Mouse (Mus musculus) hindbrain, embryonic 13.5 days (tissue): ENCODE data around the gene 1700030J22Rik. TPM values are rescaled to one million over a fixed set of nuclear protein-coding genes. Genes with fewer than 3 reads are reported as not detected.

Experiments
- ATAC-seq: fragments of 200-750 bp; cut with Nextera tagmentation; 2 replicates; pipeline ENCODE4 v1.8.0; 2017; ENCODE audit warnings: moderate TSS enrichment; ENCODE audit not compliant: low FRiP score
- H3K27ac ChIP-seq: fragments of 300-500 bp; sonication (generic); 2 replicates; pipeline ENCODE4 v1.5.1; 2015; ENCODE audit warnings: inconsistent platforms, mild to moderate bottlenecking, moderate library complexity
- H3K27me3 ChIP-seq: fragments of 300-500 bp; sonication (generic); 2 replicates; pipeline ENCODE4 v1.6.1; 2015; ENCODE audit warnings: mild to moderate bottlenecking, inconsistent platforms
- H3K36me3 ChIP-seq: fragments of 300-500 bp; sonication (generic); 2 replicates; pipeline ENCODE4 v1.6.1; 2015; ENCODE audit warnings: mild to moderate bottlenecking, inconsistent platforms
- H3K4me1 ChIP-seq: fragments of 300-500 bp; sonication (generic); replicated peaks from 2 replicates; pipeline ENCODE4 v1.6.1; 2015; ENCODE audit warnings: inconsistent platforms
- H3K4me2 ChIP-seq: fragments of 300-500 bp; sonication (generic); 2 replicates; pipeline ENCODE4 v1.6.1; 2015; ENCODE audit warnings: inconsistent platforms, mild to moderate bottlenecking, moderate library complexity
- H3K4me3 ChIP-seq: fragments of 300-500 bp; sonication (generic); 2 replicates; pipeline ENCODE4 v1.5.1; 2015; ENCODE audit warnings: mild to moderate bottlenecking, inconsistent platforms
- H3K9ac ChIP-seq: fragments of 300-500 bp; sonication (generic); 2 replicates; pipeline ENCODE4 v1.6.1; 2015; ENCODE audit warnings: mild to moderate bottlenecking, inconsistent platforms
- H3K9me3 ChIP-seq: fragments of 300-500 bp; sonication (generic); 2 replicates; pipeline ENCODE4 v1.6.1; 2016; ENCODE audit warnings: inconsistent platforms
- WGBS: fragments of 180-500 bp; shearing (Covaris S2); methylation state at CpG from one replicate; pipeline ENCODE4 v1.1.7; 2015; 5-methylcytosine and 5-hydroxymethylcytosine counted together
- polyA plus RNA-seq: library from polyadenylated mRNA; unstranded; fragments of >200 nt; fragmentation: Nextera tagmentation; extraction: Ambion mirVana; gene quantifications from 2 replicates; pipeline ENCODE4 v1.2.1, GENCODE M21; 2015

1700030J22Rik gene
- polyA plus RNA-seq, 1 experiment from 2014 or later, result 7.5 TPM

- Histone ChIP-seq H3K9ac (0 out of 2 replicates have a peak overlapping the region, but pooled peaks have one; percentile 49), H3K27me3 (no peaks in the 10 kb centered on the region), H3K9me3 (no peaks in the 10 kb centered on the region), H3K4me3 (no peak overlapping the region), H3K4me2 (no peak overlapping the region), H3K4me1 (peaks cover 27% of the 10 kb centered on the region), H3K36me3 (no peaks in the 10 kb centered on the region; the same call in 1 of the 2 replicates), H3K27ac (no peak overlapping the region)
- ATAC-seq, result no peak
- WGBS, result 91% methylated on average over 6 of the region's 6 CpGs
Measured at GRCm38 (mm10) chr8:116946851-116947250, 31.9 kb downstream of the 1700030J22Rik start.

GRCm38 (mm10) chr8:116946268-116946838 is 32.4 kb downstream of the 1700030J22Rik start:
- Histone ChIP-seq H3K36me3 (no peaks in the 10 kb centered on the region; the same call in 1 of the 2 replicates), H3K27ac (peak overlapping the region; percentile 44; the same call in 1 of the 2 replicates), H3K4me1 (peaks cover 27% of the 10 kb centered on the region), H3K4me2 (no peak overlapping the region), H3K4me3 (no peak overlapping the region), H3K9me3 (no peaks in the 10 kb centered on the region), H3K9ac (peak overlapping the region; percentile 49), H3K27me3 (no peaks in the 10 kb centered on the region)
- WGBS, result 85% methylated on average over 21 of the region's 21 CpGs
- ATAC-seq, result no peak

GRCm38 (mm10) chr8:116945169-116945910 is 33.4 kb downstream of the 1700030J22Rik start:
- H3K36me3 ChIP-seq, result no peaks in the 10 kb centered on the region; the same call in 1 of the 2 replicates
- H3K4me1 ChIP-seq, result peaks cover 27% of the 10 kb centered on the region
- no peak overlapping the region for H3K4me3 ChIP-seq
- H3K9ac ChIP-seq, result 0 out of 2 replicates have a peak overlapping the region, but pooled peaks have one; percentile 93
- no peak for ATAC-seq
- H3K9me3 ChIP-seq, result no peaks in the 10 kb centered on the region
- WGBS, result 91% methylated on average over 9 of the region's 9 CpGs
- H3K27me3 ChIP-seq, result no peaks in the 10 kb centered on the region
- no peak overlapping the region for H3K4me2 ChIP-seq
- no peak overlapping the region for H3K27ac ChIP-seq

- Histone ChIP-seq H3K4me2 (peak overlapping the region; percentile 95), H3K9ac (peak overlapping the region; percentile 93), H3K27ac (no peak overlapping the region), H3K9me3 (no peaks in the 10 kb centered on the region), H3K27me3 (no peaks in the 10 kb centered on the region), H3K36me3 (no peaks in the 10 kb centered on the region; the same call in 1 of the 2 replicates), H3K4me1 (peaks cover 27% of the 10 kb centered on the region), H3K4me3 (peak overlapping the region; percentile 98)
- WGBS, result 12% methylated on average over 4 of the region's 4 CpGs
- no peak for ATAC-seq
Measured at GRCm38 (mm10) chr8:116944385-116944696, 34.4 kb downstream of the 1700030J22Rik start.

GRCm38 (mm10) chr8:116943555-116944384 is 35.0 kb downstream of the 1700030J22Rik start:
- under 1% methylated on average over 62 of the region's 62 CpGs for WGBS
- Histone ChIP-seq H3K27ac (peak overlapping the region; percentile 79), H3K27me3 (no peaks in the 10 kb centered on the region), H3K9ac (peak overlapping the region; percentile 93), H3K4me2 (peak overlapping the region; percentile 95), H3K9me3 (no peaks in the 10 kb centered on the region), H3K4me3 (peak overlapping the region; percentile 98), H3K4me1 (peaks cover 27% of the 10 kb centered on the region), H3K36me3 (no peaks in the 10 kb centered on the region; the same call in 1 of the 2 replicates)
- ATAC-seq, result peak; percentile 83

GRCm38 (mm10) chr8:116943161-116943554 is 35.6 kb downstream of the 1700030J22Rik start, which contains the start of gene Atmin:
Gene Atmin (plus strand): TSS chr8:116943393.
- Histone ChIP-seq H3K36me3 (no peaks in the 10 kb centered on the region; the same call in 1 of the 2 replicates), H3K4me1 (peaks cover 27% of the 10 kb centered on the region), H3K27me3 (no peaks in the 10 kb centered on the region), H3K27ac (peak within 1 kb of the TSS; percentile 79), H3K4me2 (peak within 1 kb of the TSS; percentile 95), H3K9me3 (no peaks in the 10 kb centered on the region), H3K9ac (peak within 1 kb of the TSS; percentile 93), H3K4me3 (peak within 1 kb of the TSS; percentile 98)
- ATAC-seq, result peak; percentile 88
- WGBS, result 0% methylated on average over 28 of the region's 46 CpGs

- Histone ChIP-seq H3K36me3 (no peaks in the 10 kb centered on the region), H3K4me2 (0 out of 2 replicates have a peak overlapping the region, but pooled peaks have one; percentile 26), H3K27me3 (no peaks in the 10 kb centered on the region), H3K4me1 (peaks cover 27% of the 10 kb centered on the region), H3K4me3 (peak overlapping the region; percentile 98; the same call in 1 of the 2 replicates), H3K9me3 (no peaks in the 10 kb centered on the region), H3K9ac (no peak overlapping the region), H3K27ac (no peak overlapping the region)
- ATAC-seq, result no peak
- WGBS, result 82% methylated on average over 12 of the region's 12 CpGs
Measured at GRCm38 (mm10) chr8:116942284-116943058, 36.3 kb downstream of the 1700030J22Rik start.

- Histone ChIP-seq H3K27me3 (no peaks in the 10 kb centered on the region), H3K4me1 (no peaks in the 10 kb centered on the region), H3K4me2 (no peak overlapping the region), H3K4me3 (no peak overlapping the region), H3K9ac (no peak overlapping the region), H3K27ac (no peak overlapping the region), H3K36me3 (peaks cover 24% of the 10 kb centered on the region), H3K9me3 (no peaks in the 10 kb centered on the region)
- ATAC-seq, result no peak
- 29% methylated on average over 6 of the region's 6 CpGs for WGBS
Measured at GRCm38 (mm10) chr8:116935506-116935905, 43.3 kb downstream of the 1700030J22Rik start.

- Histone ChIP-seq H3K4me2 (no peak overlapping the region), H3K4me1 (no peaks in the 10 kb centered on the region), H3K4me3 (no peak overlapping the region), H3K9me3 (no peaks in the 10 kb centered on the region), H3K27ac (no peak overlapping the region), H3K36me3 (peaks cover 24% of the 10 kb centered on the region), H3K9ac (no peak overlapping the region), H3K27me3 (no peaks in the 10 kb centered on the region)
- WGBS, result 90% methylated on average over 4 of the region's 4 CpGs
- no peak for ATAC-seq
Measured at GRCm38 (mm10) chr8:116934976-116935375, 43.8 kb downstream of the 1700030J22Rik start.

- Histone ChIP-seq H3K27me3 (no peaks in the 10 kb centered on the region), H3K27ac (no peak overlapping the region), H3K4me2 (no peak overlapping the region), H3K9me3 (no peaks in the 10 kb centered on the region), H3K9ac (no peak overlapping the region), H3K36me3 (peaks cover 26% of the 10 kb centered on the region), H3K4me1 (no peaks in the 10 kb centered on the region), H3K4me3 (no peak overlapping the region)
- 94% methylated on average over 5 of the region's 5 CpGs for WGBS
- ATAC-seq, result no peak
Measured at GRCm38 (mm10) chr8:116928588-116928987, 50.2 kb downstream of the 1700030J22Rik start.

GRCm38 (mm10) chr8:116927880-116928279 is 50.9 kb downstream of the 1700030J22Rik start:
- no peaks in the 10 kb centered on the region for H3K9me3 ChIP-seq
- WGBS, result 90% methylated on average over 9 of the region's 9 CpGs
- peaks cover 23% of the 10 kb centered on the region for H3K36me3 ChIP-seq
- no peak for ATAC-seq
- no peak overlapping the region for H3K4me3 ChIP-seq
- no peaks in the 10 kb centered on the region for H3K27me3 ChIP-seq
- no peak overlapping the region for H3K9ac ChIP-seq
- H3K4me2 ChIP-seq, result no peak overlapping the region
- H3K27ac ChIP-seq, result no peak overlapping the region
- no peaks in the 10 kb centered on the region for H3K4me1 ChIP-seq
